Mouse (Mus musculus) mouse embryonic stem cell (cell line): ENCODE data around the gene Tmem235.

Source experiments
- in situ Hi-C, 2 experiments: fragments of 300-500 bp; cut with MboI; formaldehyde crosslinking; loops; 1 replicate in 1 of 2; 3 replicates in 1 of 2; pipeline ENCODE4 v1.14.3; 2019 to 2020; ENCODE audit warnings: low sequenced_read_pairs in 2 of 2, low pct_unique_long_range_greater_than_20kb in 1 of 2, mixed read lengths in 1 of 2; ENCODE audit not compliant: unreplicated experiment in 1 of 2

The Tmem235 gene

GRCm38 (mm10) chr11:117881787-117882186 is 21.2 kb downstream of the Tmem235 start:
- in situ Hi-C loops: loop anchor here in 1 of 2 experiments (10.0 kb wide), 1 partner anchor 143 kb away; no protein-coding TSS in a partner anchor

GRCm38 (mm10) chr11:117882208-117882607 is 21.7 kb downstream of the Tmem235 start:
- in situ Hi-C loops: loop anchor here in 1 of 2 experiments (10.0 kb wide), 1 partner anchor 143 kb away; no protein-coding TSS in a partner anchor

- in situ Hi-C loops: loop anchor here in 1 of 2 experiments (10.0 kb wide), 1 partner anchor 139 kb away; no protein-coding TSS in a partner anchor
Measured at GRCm38 (mm10) chr11:117886000-117886399, 25.4 kb downstream of the Tmem235 start.

- in situ Hi-C loops: loop anchor here in 1 of 2 experiments (10.0 kb wide), 1 partner anchor 136 kb away; no protein-coding TSS in a partner anchor
Measured at GRCm38 (mm10) chr11:117888168-117888852, 27.8 kb downstream of the Tmem235 start.

GRCm38 (mm10) chr11:117888853-117889822 is 28.6 kb downstream of the Tmem235 start:
- in situ Hi-C loops: loop anchor here in 1 of 2 experiments (10.0 kb wide), 1 partner anchor 136 kb away; no protein-coding TSS in a partner anchor

- in situ Hi-C loops: loop anchor here in 1 of 2 experiments (10.0 kb wide), 1 partner anchor 135 kb away; no protein-coding TSS in a partner anchor
Measured at GRCm38 (mm10) chr11:117889887-117890340, 29.4 kb downstream of the Tmem235 start.

GRCm38 (mm10) chr11:117890519-117891282 is 30.1 kb downstream of the Tmem235 start:
- in situ Hi-C loops: no loop called here

GRCm38 (mm10) chr11:117891581-117892175 is 31.1 kb downstream of the Tmem235 start:
- in situ Hi-C loops: no loop called here

- in situ Hi-C loops: no loop called here
Measured at GRCm38 (mm10) chr11:117892199-117892598, 31.6 kb downstream of the Tmem235 start.

- in situ Hi-C loops: no loop called here
Measured at GRCm38 (mm10) chr11:117894676-117895075, 34.1 kb downstream of the Tmem235 start.

- in situ Hi-C loops: no loop called here
Measured at GRCm38 (mm10) chr11:117896533-117896932, 36.0 kb downstream of the Tmem235 start.

GRCm38 (mm10) chr11:117902282-117902681 is 41.7 kb downstream of the Tmem235 start:
- in situ Hi-C loops: no loop called here

- in situ Hi-C loops: no loop called here
Measured at GRCm38 (mm10) chr11:117904442-117904841, 43.9 kb downstream of the Tmem235 start.

- in situ Hi-C loops: no loop called here
Measured at GRCm38 (mm10) chr11:117909337-117909736, 48.8 kb downstream of the Tmem235 start.

GRCm38 (mm10) chr11:117912684-117913352 is 52.3 kb downstream of the Tmem235 start:
- in situ Hi-C loops: no loop called here

- in situ Hi-C loops: no loop called here
Measured at GRCm38 (mm10) chr11:117914531-117914930, 54.0 kb downstream of the Tmem235 start.
